Mouse (Mus musculus) stomach, postnatal 0 days (tissue): ENCODE results near the gene Nrip2. TPM values are rescaled to one million over a fixed set of nuclear protein-coding genes. Genes with fewer than 3 reads are reported as not detected.
A peak's percentile ranks its signal among the peaks of the same experiment; 100 is the strongest.

Experiments used
- ATAC-seq: fragments of 200-750 bp; cut with Nextera tagmentation; 2 replicates; pipeline ENCODE4 v1.8.0; 2017; ENCODE audit not compliant: low FRiP score, low TSS enrichment
- DNase-seq: peaks from one replicate; pipeline ENCODE4 v3.0.0-alpha.2; 2016; ENCODE audit warnings: low spot score
- H3K27ac ChIP-seq: fragments of 300-500 bp; sonication (generic); replicated peaks from 2 replicates; pipeline ENCODE4 v1.5.1; 2014; ENCODE audit warnings: mild to moderate bottlenecking, control low read depth
- H3K27me3 ChIP-seq: fragments of 300-500 bp; sonication (generic); 2 replicates; pipeline ENCODE4 v1.6.1; 2014; ENCODE audit warnings: low read length; ENCODE audit not compliant: control insufficient read depth, insufficient read depth
- H3K36me3 ChIP-seq: fragments of 300-500 bp; sonication (generic); 2 replicates; pipeline ENCODE4 v1.6.1; 2014; ENCODE audit warnings: low read length, mixed read lengths; ENCODE audit not compliant: control insufficient read depth, insufficient read depth
- H3K4me1 ChIP-seq: fragments of 300-500 bp; sonication (generic); replicated peaks from 2 replicates; pipeline ENCODE4 v1.6.1; 2014; ENCODE audit warnings: antibody characterized with exemption; ENCODE audit not compliant: control insufficient read depth, insufficient read depth
- H3K4me2 ChIP-seq: fragments of 300-500 bp; sonication (generic); replicated peaks from 2 replicates; pipeline ENCODE4 v1.6.1; 2014; ENCODE audit warnings: low read depth, mild to moderate bottlenecking, control low read depth, moderate library complexity
- H3K4me3 ChIP-seq: fragments of 300-500 bp; sonication (generic); 2 replicates; pipeline ENCODE4 v1.5.1; 2014; ENCODE audit warnings: low read depth, low read length, control low read depth
- H3K9ac ChIP-seq: fragments of 300-500 bp; sonication (generic); 2 replicates; pipeline ENCODE4 v1.6.1; 2014; ENCODE audit warnings: mild to moderate bottlenecking, low read length, control low read depth, mixed read lengths
- H3K9me3 ChIP-seq: fragments of 300-500 bp; sonication (generic); 2 replicates; pipeline ENCODE4 v1.6.1; 2016; ENCODE audit warnings: low read length; ENCODE audit not compliant: control insufficient read depth
- CTCF ChIP-seq: IDR thresholded peaks from 2 replicates; pipeline ENCODE4 v1.5.1; 2016; ENCODE audit warnings: antibody characterized with exemption, low read depth, mild to moderate bottlenecking, moderate library complexity
- EP300 ChIP-seq: optimal IDR thresholded peaks from 2 replicates; pipeline ENCODE3; 2016; ENCODE audit warnings: antibody characterized with exemption
- WGBS: fragments of 180-500 bp; shearing (Covaris S2); extraction: QIAGEN DNeasy Blood & Tissue Kit; methylation state at CpG from one replicate; pipeline ENCODE4 v1.1.7; 2014; 5-methylcytosine and 5-hydroxymethylcytosine counted together
- polyA plus RNA-seq: library from polyadenylated mRNA; unstranded; fragments of >200 nt; fragmentation: Nextera tagmentation; extraction: Ambion mirVana; gene quantifications from 2 replicates; pipeline ENCODE4 v1.2.1, GENCODE M21; 2015

Gene Nrip2
- polyA plus RNA-seq, 1 experiment from 2014 or later, result 2.2 TPM

DNA sequence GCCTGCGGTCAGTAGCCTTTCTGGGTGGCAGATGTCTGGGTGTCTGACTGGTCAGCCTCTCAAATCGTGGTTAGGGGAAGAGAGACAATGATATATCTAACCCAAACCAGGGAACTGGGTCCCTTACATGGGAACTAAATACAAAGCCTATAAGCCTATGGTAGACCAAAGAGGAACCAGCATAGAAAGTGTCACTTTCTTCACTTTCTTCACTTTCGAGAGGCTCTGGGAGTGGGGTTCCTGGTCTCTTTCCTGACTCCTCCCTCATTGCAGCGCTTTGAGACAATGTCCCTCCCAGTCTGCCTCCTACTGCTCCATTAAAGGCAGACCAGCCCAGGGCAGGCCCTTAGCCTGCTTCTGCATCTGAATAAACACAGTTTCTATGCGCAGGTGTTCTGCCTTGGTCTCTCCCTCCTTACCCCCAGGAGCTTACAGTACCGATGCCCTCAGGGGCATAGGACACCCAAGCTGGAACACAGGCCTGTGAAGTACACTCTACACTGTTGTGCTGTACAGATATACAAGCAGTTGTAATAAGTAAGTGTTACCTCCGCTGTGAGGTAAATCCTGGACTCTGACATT lies 9.5 kb downstream of the Nrip2 start:
- Histone ChIP-seq H3K4me3 (no peak overlapping the region), H3K27me3 (no peaks in the 10 kb centered on the region), H3K9me3 (no peaks in the 10 kb centered on the region), H3K36me3 (peaks cover 19% of the 10 kb centered on the region), H3K9ac (no peak overlapping the region), H3K4me1 (no peaks in the 10 kb centered on the region), H3K4me2 (no peak overlapping the region), H3K27ac (no peak overlapping the region)
- TF ChIP-seq CTCF, result no peak
- TF ChIP-seq EP300, result no peak
- WGBS, result 88% methylated on average over 7 of the region's 7 CpGs
- DNase-seq (no peak), ATAC-seq (no peak)

DNA sequence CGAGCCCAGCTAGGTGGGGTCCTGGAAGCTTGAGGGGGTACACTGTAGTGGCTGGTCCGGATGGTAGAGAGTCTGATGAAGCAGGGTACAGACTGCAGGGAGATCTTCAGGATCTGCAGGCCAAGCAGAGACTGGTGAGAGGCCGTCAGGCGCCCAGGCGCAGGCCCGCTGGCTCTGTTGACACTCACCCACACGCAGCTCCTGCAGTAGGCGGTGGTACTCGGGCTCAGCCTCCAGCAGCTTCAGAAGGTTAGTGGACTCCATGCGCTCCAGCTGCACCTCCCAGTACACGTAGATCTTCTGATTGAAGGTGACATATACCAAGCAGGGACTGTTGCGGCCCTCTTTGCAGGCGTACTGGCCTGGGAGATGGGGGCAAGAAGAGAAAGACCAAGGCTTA lies 11.2 kb downstream of the Nrip2 start:
- TF ChIP-seq EP300 (no peak), CTCF (no peak)
- Histone ChIP-seq H3K36me3 (peaks cover 19% of the 10 kb centered on the region), H3K4me2 (no peak overlapping the region), H3K4me1 (no peaks in the 10 kb centered on the region), H3K9me3 (no peaks in the 10 kb centered on the region), H3K27me3 (no peaks in the 10 kb centered on the region), H3K27ac (no peak overlapping the region), H3K9ac (no peak overlapping the region), H3K4me3 (no peak overlapping the region)
- ATAC-seq (peak; percentile 22; the same call in 1 of the 2 replicates), DNase-seq (no peak)
- WGBS, result 94% methylated on average over 13 of the region's 13 CpGs

DNA sequence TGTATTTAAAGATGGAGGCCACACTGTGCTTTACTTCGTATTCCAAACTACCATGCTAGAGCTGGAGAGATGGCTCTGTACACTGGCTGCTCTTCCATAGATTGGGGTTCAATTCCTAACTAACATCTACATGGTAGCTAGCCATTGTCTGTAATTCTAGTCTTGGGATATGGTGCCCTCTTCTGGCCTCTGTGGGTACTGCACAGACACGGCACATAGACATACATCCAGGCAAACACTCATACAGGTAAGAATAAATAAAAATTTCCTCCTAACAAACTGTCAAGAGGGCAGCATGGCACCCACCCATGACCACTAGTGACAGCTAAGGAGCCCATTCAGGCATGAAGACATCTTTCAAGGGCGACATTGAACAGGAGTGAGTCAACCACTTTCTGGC lies 12.0 kb downstream of the Nrip2 start:
- H3K4me1 ChIP-seq, result no peaks in the 10 kb centered on the region
- H3K4me3 ChIP-seq, result no peak overlapping the region
- peaks cover 19% of the 10 kb centered on the region for H3K36me3 ChIP-seq
- no peak for TF ChIP-seq EP300
- peak; percentile 94 for TF ChIP-seq CTCF
- 15% methylated on average over 3 of the region's 3 CpGs for WGBS
- no peaks in the 10 kb centered on the region for H3K9me3 ChIP-seq
- no peak overlapping the region for H3K9ac ChIP-seq
- no peak overlapping the region for H3K4me2 ChIP-seq
- no peak overlapping the region for H3K27ac ChIP-seq
- no peaks in the 10 kb centered on the region for H3K27me3 ChIP-seq
- peak; percentile 80 for DNase-seq
- 0 out of 2 replicates have a peak, but pooled peaks have one; percentile 41 for ATAC-seq

DNA sequence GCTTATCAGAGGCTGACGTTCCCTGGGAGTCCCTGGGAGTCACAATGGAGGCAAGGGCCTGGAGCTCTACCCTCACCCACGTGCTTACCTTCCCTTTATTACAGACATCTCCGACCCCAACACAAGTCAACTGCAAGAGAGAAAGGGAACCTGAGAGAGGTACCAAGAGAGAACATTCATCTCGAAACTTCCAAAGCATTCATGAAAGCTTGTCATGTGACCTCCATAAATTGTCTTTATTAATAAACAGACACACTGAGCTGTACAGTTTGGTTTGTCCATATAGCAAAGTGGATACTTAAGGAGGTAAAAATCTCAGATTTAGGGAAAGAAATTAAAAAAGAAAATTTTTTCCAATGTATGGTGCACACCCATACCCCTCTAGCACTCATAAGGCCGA lies 17.1 kb downstream of the Nrip2 start:
- no peak overlapping the region for H3K9ac ChIP-seq
- H3K4me2 ChIP-seq, result no peak overlapping the region
- ATAC-seq (no peak), DNase-seq (no peak)
- H3K27me3 ChIP-seq, result no peaks in the 10 kb centered on the region
- H3K27ac ChIP-seq, result no peak overlapping the region
- no peaks in the 10 kb centered on the region for H3K4me1 ChIP-seq
- 84% methylated on average over 5 of the region's 5 CpGs for WGBS
- H3K9me3 ChIP-seq, result no peaks in the 10 kb centered on the region
- peaks cover 9% of the 10 kb centered on the region; the same call in 1 of the 2 replicates for H3K36me3 ChIP-seq
- no peak for TF ChIP-seq EP300
- TF ChIP-seq CTCF, result no peak
- H3K4me3 ChIP-seq, result no peak overlapping the region

DNA sequence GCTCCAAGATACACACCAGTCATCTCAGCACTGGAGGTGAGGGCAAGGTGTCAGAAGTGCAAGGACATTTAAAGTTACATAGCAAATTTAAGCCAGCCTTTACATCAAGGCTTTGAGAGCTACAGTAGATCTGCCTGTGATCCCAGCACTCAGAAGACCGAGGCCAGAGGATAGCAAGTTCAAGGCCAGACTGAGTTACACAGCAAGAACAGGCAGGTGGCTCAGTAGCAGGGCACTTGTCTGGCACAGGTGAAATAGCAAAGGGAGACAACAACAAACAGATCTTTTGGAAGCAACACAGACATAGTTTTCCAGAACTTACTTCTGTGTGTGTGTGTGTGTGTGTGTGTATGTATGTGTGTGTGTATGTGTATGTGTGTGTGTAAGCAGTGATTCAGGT lies 19.0 kb downstream of the Nrip2 start:
- Histone ChIP-seq H3K9me3 (no peaks in the 10 kb centered on the region), H3K4me3 (no peak overlapping the region), H3K27ac (no peak overlapping the region), H3K4me2 (no peak overlapping the region), H3K9ac (no peak overlapping the region), H3K4me1 (no peaks in the 10 kb centered on the region), H3K36me3 (no peaks in the 10 kb centered on the region), H3K27me3 (no peaks in the 10 kb centered on the region)
- no peak for TF ChIP-seq CTCF
- TF ChIP-seq EP300, result no peak
- 85% methylated on average over 1 of the region's 1 CpGs for WGBS
- DNase-seq (no peak), ATAC-seq (no peak)

DNA sequence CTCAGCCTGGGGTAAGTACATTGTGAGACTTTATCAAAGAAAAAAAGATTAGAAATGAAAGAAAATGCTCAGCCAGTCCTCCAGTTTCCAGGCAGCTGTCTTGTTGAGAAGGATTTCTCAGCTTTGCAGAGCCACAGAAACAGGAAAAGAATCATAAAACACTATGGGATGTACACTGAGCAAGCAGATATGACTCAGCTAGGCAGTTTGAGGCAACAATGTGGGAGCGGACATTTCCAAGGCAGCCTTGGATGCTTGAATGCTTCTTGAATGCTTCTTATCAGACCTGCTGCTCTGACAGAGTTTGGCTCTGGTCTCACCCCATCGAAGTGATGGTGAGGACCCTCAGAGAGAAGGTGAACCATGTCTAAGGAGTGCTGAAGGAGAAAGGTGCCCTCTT lies 21.9 kb downstream of the Nrip2 start:
- 79% methylated on average over 2 of the region's 2 CpGs for WGBS
- ATAC-seq, result no peak

More for the DNA sequence above, 21.9 kb downstream of the Nrip2 start:
- H3K4me2 ChIP-seq, result no peak overlapping the region
- no peaks in the 10 kb centered on the region for H3K9me3 ChIP-seq
- no peak overlapping the region for H3K27ac ChIP-seq
- no peaks in the 10 kb centered on the region for H3K4me1 ChIP-seq
- no peaks in the 10 kb centered on the region for H3K36me3 ChIP-seq
- H3K9ac ChIP-seq, result no peak overlapping the region
- no peaks in the 10 kb centered on the region for H3K27me3 ChIP-seq
- H3K4me3 ChIP-seq, result no peak overlapping the region
- DNase-seq, result no peak
- TF ChIP-seq CTCF (no peak), EP300 (no peak)
